Mouse (Mus musculus): ENCODE results near the gene Hip1. TPM values are rescaled to one million over a fixed set of nuclear protein-coding genes. Genes with fewer than 3 reads are reported as not detected.
"Not testable (repeated sequence)": the region's sequence is repeated elsewhere in the genome, so short reads cannot be mapped to it uniquely, and the experiment has no call there.

Gene Hip1
- total and polyA plus RNA-seq, 3 experiments = 0.23 to 0.75 TPM; not detected in 1

- DNase-seq (ENCODE audit: low read depth, low spot score) = no peak
- Histone ChIP-seq H3K4me1 (ENCODE audit: control insufficient read depth in 1 of 2, insufficient read depth in 2 of 2, low read length in 2 of 2) (no peaks in the 10 kb centered on the region), H3K79me2 (ENCODE audit: control insufficient read depth, insufficient read depth, low read length, poor library complexity) (no peaks in the 10 kb centered on the region), H3K27ac (ENCODE audit: control insufficient read depth, low read depth, low read length) (no peak overlapping the region), H3K9ac (ENCODE audit: control insufficient read depth, low read depth, low read length, poor library complexity, severe bottlenecking) (no peak overlapping the region), H3K9me3 (replicated peaks; ENCODE audit: insufficient read depth, low read length) (no peaks in the 10 kb centered on the region), H3K27me3 (ENCODE audit: control insufficient read depth in 1 of 2, insufficient read depth in 2 of 2, low read length in 2 of 2) (no peaks in the 10 kb centered on the region), H3K36me3 (ENCODE audit: control insufficient read depth in 1 of 2, insufficient read depth in 2 of 2, low read length in 2 of 2) (no peaks in the 10 kb centered on the region), H3K4me3 (ENCODE audit: control insufficient read depth in 1 of 2, insufficient read depth in 1 of 2, low read depth in 2 of 2, low read length in 2 of 2) (no peak overlapping the region)
- no peak for TF ChIP-seq NELFE (IDR thresholded peaks at IDR 0.05; ENCODE audit: low read depth, low read length)
- no peak for TF ChIP-seq POLR2A (IDR thresholded peaks at IDR 0.05; ENCODE audit: control insufficient read depth in 1 of 2, insufficient read depth in 1 of 2, low read depth in 1 of 2, low read length in 2 of 2, poor library complexity in 1 of 2)
Observed at GRCm38 (mm10) chr5:135456515-135456914, 88.4 kb downstream of the Hip1 start.

GRCm38 (mm10) chr5:135454256-135454655 is 90.7 kb downstream of the Hip1 start:
- no peaks in the 10 kb centered on the region for H3K36me3 ChIP-seq (ENCODE audit: control insufficient read depth in 1 of 2, insufficient read depth in 2 of 2, low read length in 2 of 2)
- no peaks in the 10 kb centered on the region for H3K9me3 ChIP-seq (replicated peaks; ENCODE audit: insufficient read depth, low read length)
- no peak overlapping the region for H3K4me3 ChIP-seq (ENCODE audit: control insufficient read depth in 1 of 2, insufficient read depth in 1 of 2, low read depth in 2 of 2, low read length in 2 of 2)
- no peak overlapping the region for H3K27ac ChIP-seq (ENCODE audit: control insufficient read depth, low read depth, low read length)
- H3K79me2 ChIP-seq (ENCODE audit: control insufficient read depth, insufficient read depth, low read length, poor library complexity) = no peaks in the 10 kb centered on the region
- no peak for TF ChIP-seq ELF1 (IDR thresholded peaks at IDR 0.05; ENCODE audit: low read depth, low read length)
- peak; percentile 32 to 47 (median 36) for TF ChIP-seq CTCF (IDR thresholded peaks at IDR 0.05 in 2 of 3, conservative IDR thresholded peaks at IDR 0.05 in 1 of 3; ENCODE audit: control insufficient read depth in 1 of 3, insufficient read depth in 1 of 3, low read depth in 2 of 3, low read length in 3 of 3, poor library complexity in 1 of 3, severe bottlenecking in 1 of 3)
- H3K27me3 ChIP-seq (ENCODE audit: control insufficient read depth in 1 of 2, insufficient read depth in 2 of 2, low read length in 2 of 2) = no peaks in the 10 kb centered on the region
- H3K4me1 ChIP-seq (ENCODE audit: control insufficient read depth in 1 of 2, insufficient read depth in 2 of 2, low read length in 2 of 2) = no peaks in the 10 kb centered on the region
- H3K9ac ChIP-seq (ENCODE audit: control insufficient read depth, low read depth, low read length, poor library complexity, severe bottlenecking) = no peak overlapping the region
- peak; percentile 20 for DNase-seq (ENCODE audit: low read depth, low spot score)

DNA sequence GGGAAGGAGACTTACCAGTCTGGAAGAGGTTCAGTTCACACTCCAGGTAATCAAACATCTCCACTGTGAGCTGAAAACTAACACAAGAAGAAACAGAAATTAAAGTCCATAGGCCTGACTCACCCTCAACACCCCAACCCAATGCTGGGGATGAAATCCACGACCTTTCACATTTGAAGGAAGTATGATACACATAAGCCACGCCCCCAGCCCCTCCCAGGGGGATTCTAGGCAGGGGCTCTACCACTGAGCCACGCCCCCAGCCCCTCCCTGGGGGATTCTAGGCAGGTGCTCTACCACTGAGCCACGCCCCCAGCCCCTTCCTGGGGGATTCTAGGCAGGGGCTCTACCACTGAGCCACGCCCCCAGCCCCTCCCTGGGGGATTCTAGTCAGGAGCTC is 93.4 kb downstream of the Hip1 start:
- not testable (repeated sequence) for H3K36me3 ChIP-seq (ENCODE audit: control insufficient read depth in 1 of 2, insufficient read depth in 2 of 2, low read length in 2 of 2); H3K4me1 ChIP-seq (ENCODE audit: control insufficient read depth in 1 of 2, insufficient read depth in 2 of 2, low read length in 2 of 2); H3K9ac ChIP-seq (ENCODE audit: control insufficient read depth, low read depth, low read length, poor library complexity, severe bottlenecking); H3K4me3 ChIP-seq (ENCODE audit: control insufficient read depth in 1 of 2, insufficient read depth in 1 of 2, low read depth in 2 of 2, low read length in 2 of 2); H3K79me2 ChIP-seq (ENCODE audit: control insufficient read depth, insufficient read depth, low read length, poor library complexity); H3K9me3 ChIP-seq (replicated peaks; ENCODE audit: insufficient read depth, low read length); H3K27ac ChIP-seq (ENCODE audit: control insufficient read depth, low read depth, low read length); H3K27me3 ChIP-seq (ENCODE audit: control insufficient read depth in 1 of 2, insufficient read depth in 2 of 2, low read length in 2 of 2); DNase-seq (ENCODE audit: low read depth, low spot score)

- DNase-seq (ENCODE audit: low read depth, low spot score) = no peak
- H3K9me3 ChIP-seq (replicated peaks; ENCODE audit: insufficient read depth, low read length) = no peaks in the 10 kb centered on the region
- no peak overlapping the region for H3K9ac ChIP-seq (ENCODE audit: control insufficient read depth, low read depth, low read length, poor library complexity, severe bottlenecking)
- no peaks in the 10 kb centered on the region for H3K4me1 ChIP-seq (ENCODE audit: control insufficient read depth in 1 of 2, insufficient read depth in 2 of 2, low read length in 2 of 2)
- H3K36me3 ChIP-seq (ENCODE audit: control insufficient read depth in 1 of 2, insufficient read depth in 2 of 2, low read length in 2 of 2) = no peaks in the 10 kb centered on the region
- TF ChIP-seq E2F4 (IDR thresholded peaks at IDR 0.05; ENCODE audit: borderline replicate concordance, low read depth, low read length) = no peak
- TF ChIP-seq GABPA (IDR thresholded peaks at IDR 0.05; ENCODE audit: low read depth, low read length) = no peak
- no peak for TF ChIP-seq MYB (IDR thresholded peaks at IDR 0.05; ENCODE audit: low read depth, low read length)
- TF ChIP-seq USF1 (IDR thresholded peaks at IDR 0.05; ENCODE audit: low read depth, low read length) = no peak
- H3K4me3 ChIP-seq (ENCODE audit: control insufficient read depth in 1 of 2, insufficient read depth in 1 of 2, low read depth in 2 of 2, low read length in 2 of 2) = no peak overlapping the region
- H3K27me3 ChIP-seq (ENCODE audit: control insufficient read depth in 1 of 2, insufficient read depth in 2 of 2, low read length in 2 of 2) = no peaks in the 10 kb centered on the region
- no peak overlapping the region for H3K27ac ChIP-seq (ENCODE audit: control insufficient read depth, low read depth, low read length)
- H3K79me2 ChIP-seq (ENCODE audit: control insufficient read depth, insufficient read depth, low read length, poor library complexity) = no peaks in the 10 kb centered on the region
Observed at GRCm38 (mm10) chr5:135451100-135451499, 93.8 kb downstream of the Hip1 start.

All from MEL (cell line).